Mouse (Mus musculus) cerebellum, adult 18-20 months (tissue): ENCODE results near the gene Ank3.

Experiments used
- DNase-seq, 2 experiments: peaks; one replicate each; pipeline ENCODE4 v3.0.0; 2021

The Ank3 gene

DNA sequence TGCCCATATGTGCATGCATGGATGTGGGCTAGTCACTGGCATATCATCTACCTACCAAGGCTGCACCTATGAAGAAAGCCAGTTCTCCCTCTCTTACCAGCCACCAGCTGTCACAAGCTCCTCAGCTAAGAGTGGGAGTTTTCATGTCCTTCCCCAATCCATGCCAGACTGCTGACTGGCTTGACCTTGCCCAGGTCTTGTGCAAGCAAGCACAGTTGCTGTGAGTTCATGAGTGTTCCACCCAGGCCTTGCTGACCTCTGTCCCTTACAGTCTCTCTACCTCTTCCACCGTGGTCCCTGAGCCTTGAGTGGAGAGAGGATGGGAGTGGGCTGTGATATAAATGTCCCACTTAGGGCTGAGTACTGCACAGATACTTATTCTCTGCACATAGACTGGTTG, 287.8 kb downstream of the Ank3 start:
- DNase-seq: no peak

DNA sequence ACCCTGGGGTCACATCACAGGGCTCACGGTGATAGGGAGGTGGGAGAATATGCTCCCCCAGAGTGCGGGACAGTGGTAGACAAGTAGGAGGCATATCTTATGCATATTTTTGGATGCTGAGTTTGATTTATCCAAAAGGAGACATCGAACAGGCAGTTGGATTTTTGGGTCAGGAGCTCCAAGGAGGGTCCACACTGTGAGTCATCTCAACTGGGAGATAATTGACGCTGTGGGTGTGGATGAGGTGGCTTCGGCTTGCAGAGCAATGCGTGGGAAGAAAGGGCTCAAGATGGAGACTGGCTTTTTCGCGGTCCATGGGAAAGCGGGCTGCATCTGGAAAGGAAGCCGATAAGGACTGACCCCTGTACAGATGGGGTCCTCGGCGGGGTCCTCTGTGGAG, 290.5 kb downstream of the Ank3 start:
- DNase-seq: no peak

DNA sequence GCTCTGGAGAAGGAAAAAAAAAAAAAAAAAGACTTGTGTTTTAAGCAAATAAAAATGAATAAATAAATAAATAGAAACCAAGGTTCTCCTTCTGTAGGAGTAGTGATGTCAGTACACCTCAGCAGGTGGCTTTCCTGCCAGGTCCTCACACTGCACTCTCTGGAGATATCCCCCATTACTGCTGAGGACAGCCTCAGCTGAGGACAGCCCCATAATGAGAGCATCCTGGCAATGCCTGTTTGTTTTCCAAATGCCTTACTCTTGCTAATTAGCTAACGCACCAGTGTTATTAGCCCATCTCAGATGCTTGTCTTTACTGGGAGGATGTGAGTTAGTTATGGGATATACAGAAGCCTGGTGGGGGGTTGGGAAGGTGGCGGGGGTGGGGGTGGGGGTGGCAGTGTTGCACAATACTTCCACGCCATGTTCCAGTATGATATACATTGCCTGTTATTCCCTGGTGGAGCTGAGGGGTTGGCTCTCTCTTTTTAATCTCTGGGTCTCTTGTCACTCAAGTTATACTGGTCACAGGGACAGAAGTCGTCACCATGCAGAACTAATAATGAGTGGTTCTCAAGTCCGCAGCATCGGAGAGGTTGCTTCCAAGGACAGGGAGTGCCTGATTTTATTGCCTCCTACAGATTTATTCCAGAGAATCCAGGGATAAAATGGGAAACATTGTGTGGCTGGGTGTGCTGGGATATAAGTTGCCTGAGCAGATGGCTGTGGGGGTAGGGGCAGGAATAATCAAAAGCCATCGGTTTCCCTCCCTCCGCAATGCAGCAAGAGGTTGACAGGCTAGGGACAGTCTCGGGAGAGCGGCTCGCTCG, 291.8 kb downstream of the Ank3 start:
- DNase-seq: peak; percentile 74 to 76

DNA sequence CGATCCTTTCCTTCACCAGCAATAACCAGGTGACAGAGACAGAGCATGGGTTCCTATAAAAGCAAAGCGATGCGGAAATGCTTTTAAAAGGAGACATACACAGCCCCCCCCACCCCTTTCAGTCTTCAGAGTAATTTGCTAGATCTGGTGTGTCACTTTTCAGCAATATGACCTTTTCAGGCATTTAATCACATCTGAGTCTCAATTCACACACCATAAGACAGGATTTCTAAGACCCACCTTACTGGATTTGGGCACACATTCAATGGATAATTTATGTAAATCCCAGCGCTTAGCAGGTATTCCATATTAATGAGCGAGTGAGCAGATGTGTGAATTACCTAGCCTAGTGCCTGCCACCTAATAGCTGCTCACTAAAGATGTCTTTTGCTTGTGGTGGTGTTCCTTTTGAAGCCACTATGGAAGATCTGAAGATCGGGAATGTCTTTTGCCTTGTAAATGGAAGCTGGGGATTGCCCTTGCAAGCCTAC, 292.4 kb downstream of the Ank3 start:
- no peak for DNase-seq

DNA sequence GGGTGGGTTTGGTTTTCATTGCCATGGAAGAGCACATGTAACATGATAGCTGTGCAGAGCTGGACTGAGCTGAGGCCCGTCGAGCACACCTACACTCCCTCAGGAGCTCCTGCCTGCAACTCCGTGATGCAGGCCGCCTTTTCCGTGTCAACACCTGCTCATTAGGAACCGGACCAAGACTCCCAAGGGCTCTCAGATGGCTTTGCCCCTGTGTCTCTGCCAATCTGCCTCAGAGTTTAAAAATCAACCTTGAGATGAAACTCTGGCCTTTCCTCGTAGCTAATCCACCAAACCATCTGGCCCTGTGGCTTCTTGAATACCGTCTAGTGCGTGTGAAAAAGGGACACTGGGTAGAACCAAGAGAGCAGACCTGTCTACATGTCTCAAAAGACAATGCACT, 297.4 kb downstream of the Ank3 start:
- DNase-seq: peak; percentile 85 to 92

DNA sequence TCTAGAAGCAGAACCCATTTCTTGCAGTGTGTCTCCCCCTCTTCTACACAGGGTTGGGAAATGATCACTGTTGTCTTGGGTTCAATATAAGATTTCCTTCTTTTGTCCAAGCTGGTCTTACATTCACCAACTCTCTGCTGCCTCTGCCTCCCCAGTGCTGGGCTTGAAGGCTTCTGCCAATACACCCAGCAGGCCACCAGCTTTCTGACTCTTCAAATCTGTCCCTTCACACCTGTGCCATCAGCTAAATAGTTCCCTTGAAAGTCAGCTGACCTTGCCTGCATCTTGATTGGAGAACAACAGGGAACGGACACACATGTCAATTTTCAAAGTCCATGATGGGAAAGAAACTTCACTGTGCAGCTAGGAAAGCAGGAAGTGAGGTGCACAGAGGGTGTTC, 300.1 kb downstream of the Ank3 start:
- DNase-seq: no peak

DNA sequence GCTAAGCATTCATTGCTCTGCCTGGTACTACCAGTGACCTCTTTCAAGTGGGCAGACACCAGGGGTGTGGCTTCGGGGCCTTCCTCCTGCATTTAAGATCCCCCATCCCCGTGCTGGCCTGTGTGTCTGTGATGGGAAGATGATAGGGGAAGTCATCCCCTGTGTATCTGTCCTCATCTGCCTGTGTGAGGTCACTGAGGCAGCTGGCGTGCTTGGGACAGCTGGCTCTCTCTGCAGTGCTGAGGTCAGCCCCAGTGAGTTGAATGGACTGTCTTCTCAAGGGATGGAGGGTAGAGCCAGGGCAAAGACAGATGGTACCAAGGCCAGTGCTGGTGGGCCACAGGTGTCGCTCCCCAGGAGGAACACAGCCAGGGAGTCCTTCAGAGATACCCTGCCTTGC, 302.7 kb downstream of the Ank3 start:
- DNase-seq: no peak

DNA sequence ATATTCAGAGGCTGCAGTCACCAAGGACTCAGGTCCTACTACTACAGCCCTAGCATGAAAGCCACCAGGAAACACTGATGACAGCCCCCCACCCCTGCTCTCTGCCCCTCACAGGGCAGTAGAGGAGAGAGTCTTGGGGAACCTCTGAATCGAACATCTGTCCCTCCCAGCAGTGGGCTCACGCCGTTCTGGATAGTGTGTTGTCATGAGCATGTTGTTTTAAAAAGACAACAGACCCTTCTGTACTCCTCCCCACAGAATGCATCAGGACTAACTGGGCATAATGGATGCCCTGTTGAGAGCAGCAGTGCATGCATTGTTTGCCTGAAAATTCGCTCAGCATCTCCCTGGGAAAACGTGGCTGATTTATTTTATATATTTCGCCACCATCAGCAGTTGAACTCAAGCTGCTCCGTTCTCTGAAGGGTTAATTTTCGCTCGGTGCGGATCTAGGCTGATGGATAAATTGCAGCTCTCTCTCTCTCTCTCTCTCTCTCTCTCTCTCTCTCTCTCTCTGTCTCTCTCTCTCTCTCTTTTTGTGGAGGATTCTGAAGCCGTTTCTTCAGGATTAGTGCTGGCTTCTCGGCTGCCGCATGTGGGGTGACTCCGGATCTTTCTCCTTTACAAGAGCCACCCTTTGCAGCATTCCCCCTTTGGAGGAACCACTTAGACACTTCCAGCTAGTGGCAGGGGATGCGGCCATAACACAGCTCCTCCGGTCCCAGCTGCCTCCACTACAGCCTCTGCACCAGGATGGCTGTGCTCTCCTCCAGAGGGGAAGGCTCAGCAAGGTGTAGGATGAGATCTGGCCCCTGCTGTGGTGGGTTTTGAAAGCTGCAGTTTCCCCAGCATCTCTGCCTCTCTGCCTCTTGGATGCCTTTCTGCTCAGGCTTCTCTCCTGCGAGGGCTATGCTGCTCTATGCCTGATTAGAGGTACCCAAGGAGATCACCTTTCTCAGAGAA, 307.5 kb downstream of the Ank3 start:
- peak; percentile 61 to 76 for DNase-seq

DNA sequence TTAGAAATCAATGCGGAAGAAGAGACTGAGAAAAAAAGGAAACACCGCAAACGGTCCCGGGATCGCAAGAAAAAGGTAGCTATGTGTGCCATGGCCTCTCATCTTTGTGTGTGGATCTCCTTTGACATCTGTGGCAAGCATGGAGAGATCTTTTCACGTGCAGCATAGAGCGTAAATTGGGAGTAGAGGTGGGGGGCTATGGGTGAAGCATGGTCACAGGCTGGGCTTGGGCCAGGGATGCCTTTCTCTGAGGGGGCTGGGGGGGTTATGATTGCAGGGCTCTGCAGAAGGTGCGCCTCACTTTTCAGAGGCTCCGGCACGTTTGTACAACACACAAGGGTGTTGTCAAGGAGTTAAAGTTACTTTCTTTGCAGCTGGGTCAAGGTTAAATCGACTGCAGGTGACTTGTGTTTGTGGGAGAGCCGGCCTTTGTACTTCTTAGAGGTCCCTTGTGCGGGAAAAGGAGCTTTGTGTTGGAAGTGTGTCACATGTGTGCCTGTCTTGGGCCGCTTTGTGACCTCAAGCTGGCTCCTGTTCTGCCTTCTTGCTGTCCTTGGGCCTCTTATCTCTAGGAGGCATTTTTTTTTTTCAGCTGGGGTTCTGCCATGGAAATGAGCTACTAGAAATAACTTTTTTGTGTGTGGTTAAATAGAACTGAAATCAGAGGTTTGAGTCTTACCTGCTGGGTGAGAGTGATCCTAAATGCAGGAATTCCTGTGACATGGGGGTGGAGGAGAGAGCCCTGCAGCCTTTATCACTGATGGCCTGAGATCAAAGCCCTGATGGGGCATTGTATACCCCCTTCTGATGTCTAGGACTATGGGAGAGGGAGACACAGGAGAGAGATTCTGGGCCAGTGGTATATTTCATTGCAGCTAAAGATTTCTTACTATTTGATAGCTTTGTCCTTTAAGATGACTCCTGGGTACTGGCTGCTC, 308.5 kb downstream of the Ank3 start:
- DNase-seq: peak; percentile 52 to 59

DNA sequence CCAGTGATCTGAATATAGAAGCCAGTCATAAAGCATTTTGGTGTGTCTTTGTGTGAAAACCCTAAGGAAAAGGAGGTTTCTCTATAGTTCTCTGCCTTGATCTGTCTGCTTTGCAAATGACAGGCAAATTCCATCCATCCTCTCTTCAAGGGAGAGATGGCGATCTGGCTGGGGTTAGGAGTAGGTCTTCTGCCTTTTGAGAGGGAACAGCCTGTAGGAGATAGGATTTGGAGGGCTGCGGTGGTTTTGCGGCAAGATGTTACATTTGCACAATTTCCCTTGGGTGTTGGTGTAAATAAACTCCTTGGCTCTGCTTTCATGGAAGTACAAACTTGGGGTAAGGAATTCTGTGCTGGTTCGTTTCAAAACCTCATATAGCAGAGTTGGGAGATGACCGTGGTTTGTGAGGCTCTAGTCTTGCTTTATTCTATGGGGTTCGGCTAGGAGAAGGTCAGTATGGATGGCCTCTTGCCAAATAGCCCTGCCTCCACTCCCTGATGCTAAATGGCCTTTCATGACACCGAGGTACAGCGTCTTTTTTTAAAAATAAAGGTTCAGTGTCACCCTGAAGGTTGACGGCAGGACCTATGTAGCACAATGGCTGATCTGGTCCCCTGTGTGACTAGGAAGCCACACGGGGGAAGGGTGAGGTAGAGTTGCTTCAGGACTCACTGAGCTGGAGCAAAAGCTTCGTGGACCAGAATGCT, 309.4 kb downstream of the Ank3 start:
- DNase-seq: peak; percentile 50 to 68

DNA sequence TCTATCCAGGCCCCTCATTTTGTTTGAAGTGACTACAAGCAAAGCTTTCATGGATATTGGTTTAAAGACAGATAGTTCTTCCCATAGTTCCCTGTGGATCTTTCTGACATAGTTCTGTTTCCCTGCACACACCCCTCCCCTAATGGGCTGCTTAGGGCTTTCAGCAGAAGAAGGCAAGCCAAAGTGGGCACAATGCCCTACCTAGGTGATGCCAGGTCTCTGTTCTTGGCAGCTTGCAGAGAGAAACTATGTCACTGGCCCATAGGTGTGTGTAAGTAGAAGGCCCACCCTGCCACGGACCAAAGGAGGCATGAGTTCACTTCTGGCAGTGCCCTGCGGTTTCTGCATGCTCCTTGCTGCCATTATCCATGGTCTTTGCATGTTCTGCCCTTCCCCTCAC, 311.1 kb downstream of the Ank3 start:
- DNase-seq: peak; percentile 90 to 93

DNA sequence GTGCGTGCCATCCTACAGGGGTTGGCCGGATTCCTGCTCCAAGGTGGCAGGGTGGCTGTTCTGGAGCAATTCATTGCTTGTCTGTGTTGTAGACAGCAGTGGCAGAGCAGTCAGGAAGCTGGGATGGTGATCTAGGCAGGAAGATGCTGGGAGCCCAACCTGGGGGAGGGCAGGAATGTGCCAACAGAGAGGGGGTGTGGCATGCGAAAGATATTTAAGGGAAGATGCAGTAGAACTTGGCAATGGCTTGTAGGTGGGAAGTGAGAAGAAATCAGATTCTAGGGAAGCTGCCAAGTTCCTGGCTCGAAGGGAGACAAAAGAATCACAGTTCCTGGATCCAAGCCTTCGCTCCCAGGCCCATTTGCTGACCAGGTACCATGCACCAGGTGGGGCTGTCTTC, 312.2 kb downstream of the Ank3 start:
- DNase-seq: peak; percentile 69 to 72

DNA sequence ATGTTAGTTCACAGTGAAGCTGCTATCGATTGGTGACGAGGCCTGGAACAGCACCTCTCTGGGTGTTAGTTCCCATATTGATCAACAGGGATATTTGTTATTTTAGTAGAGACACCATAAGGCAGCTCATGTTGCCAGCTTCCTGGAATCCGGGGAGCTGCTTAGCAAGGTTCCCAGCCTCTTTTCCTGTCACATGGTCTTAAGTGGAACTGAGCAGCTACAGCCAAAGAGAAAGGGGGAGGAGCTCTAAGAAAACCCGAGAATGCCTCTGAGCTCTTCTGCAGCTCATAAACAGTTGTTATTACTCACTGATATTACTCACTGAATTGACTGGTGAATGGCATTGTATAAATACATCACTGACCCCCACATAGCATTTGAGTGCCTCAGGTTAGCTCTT, 318.3 kb downstream of the Ank3 start:
- DNase-seq: no peak

DNA sequence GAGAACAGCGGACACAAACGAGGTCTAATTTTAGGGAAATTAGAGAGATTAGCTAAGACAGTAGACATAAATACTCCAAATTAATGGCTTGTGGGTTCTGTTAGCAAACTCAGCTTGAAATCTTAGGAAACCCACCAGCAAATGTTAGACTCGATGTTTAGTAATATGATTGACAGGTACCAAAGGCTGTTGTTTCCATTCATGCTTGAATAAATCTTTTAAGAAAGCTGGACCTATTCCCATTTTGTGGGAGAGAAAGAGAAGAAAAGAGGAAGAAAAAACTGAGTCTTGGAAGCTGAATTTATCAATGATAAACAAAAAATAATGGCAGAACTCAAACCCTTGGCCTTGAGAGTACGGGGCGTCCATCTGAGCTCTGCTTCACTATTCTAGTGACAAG, 320.8 kb downstream of the Ank3 start:
- DNase-seq: no peak

DNA sequence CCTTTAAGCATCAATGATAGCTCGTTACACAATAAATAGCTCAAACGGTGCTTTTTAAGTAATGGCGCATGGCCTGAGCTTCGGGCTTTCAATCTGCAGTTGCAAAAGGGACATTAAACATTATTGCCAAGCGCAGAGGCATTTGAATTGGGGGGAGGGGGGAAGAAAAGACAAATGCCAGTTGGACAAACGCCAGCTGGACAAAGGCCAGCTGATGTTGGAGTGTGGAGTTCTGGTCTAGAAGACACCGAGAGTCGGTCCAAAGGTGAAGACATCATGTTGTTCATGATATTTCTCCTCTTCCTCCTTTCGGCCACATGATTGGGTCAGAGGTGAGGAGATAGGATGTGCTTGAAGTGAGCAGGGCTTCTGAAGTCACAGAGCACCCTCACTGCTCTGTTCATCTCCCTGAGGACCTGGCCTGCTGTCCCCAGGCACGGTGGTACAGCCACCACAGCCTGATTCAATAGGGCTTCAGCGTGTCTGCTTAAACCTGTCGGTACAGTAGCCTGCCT, 321.4 kb downstream of the Ank3 start:
- peak in 1 of 2 experiments; percentile 61 for DNase-seq

DNA sequence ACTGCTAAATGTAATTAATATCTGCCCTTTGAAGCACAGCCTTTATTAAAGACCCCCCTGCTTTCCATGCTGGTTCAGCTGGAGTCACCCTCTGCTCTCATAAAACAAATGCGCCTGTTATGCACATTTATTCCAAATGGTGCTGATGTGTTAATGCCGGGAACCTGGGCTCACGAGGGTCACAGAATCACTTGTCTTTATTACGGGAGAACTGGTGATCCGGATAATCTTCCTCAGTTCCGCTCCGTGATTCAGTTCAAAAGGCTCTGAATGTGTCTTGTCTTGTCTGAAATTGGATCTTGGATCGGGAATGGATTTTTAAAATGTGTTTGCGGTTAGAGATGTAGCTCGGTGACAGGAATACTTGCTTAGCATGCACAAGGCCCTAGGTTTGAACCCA, 321.9 kb downstream of the Ank3 start:
- peak in 1 of 2 experiments; percentile 42 for DNase-seq

DNA sequence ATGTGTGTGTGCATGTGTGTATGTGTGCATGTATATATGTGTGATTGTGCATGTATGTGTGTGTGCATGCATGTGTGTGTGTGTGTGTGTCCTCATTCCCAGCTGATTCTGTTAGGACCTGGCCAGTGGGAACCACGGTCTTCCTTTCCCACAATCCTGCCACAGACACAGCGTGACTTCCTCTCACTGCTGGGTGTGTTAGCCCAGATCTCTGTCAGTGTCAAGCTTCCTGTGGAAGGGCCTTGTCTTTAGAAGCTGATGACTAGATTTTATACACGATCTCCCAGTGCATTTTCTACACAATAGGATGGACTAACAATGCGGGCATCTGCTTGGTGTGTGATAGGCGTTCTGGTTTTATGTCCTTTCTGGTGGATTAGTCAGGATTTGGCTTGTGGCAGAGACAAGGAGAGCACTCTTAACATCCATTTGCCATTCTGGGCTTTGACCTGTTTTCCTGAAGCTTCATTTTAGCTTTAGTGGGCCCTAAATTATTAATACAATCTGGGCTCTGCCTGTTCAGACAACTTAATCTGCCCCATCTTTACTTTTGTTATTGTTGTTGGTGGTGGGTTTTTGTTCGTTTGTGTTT, 322.4 kb downstream of the Ank3 start:
- DNase-seq: peak; percentile 53 to 58

DNA sequence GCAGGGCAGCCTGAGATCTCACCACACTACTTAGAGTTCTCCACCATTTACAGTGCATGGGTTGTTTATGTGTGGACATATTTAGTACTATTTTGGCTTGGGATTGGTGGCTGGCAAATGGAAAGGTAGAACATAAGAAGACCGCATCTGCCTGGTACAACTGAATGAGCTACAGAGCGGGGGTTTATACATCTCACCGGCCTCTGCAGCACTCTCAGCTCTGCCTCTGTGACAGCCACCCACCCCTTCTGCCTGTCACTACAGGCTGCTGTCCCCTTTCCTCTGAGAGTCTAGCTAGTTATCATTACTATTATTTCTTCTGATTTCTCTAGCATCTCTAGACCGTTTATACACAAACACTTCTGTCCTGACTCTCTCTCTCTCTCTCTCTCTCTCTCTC, 325.6 kb downstream of the Ank3 start:
- no peak for DNase-seq

DNA sequence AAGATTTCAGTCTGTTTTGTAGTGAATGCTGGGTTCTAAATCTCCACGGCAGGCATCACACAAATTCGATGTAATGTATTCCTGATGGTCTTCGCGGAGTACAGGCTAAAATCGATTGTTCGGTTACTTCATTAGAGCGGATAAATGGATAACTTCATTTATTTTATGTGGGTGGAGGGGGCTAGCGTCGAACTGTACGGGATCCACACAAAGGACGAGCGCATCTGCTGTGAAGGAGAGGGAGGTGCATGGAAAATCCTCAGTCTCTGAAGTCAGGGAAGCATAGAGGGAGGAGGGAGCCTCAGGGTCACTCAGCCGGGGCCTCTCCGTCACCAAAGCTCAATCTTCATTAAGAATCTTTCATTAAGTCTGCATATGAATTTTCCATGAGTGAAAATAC, 326.5 kb downstream of the Ank3 start:
- no peak for DNase-seq

DNA sequence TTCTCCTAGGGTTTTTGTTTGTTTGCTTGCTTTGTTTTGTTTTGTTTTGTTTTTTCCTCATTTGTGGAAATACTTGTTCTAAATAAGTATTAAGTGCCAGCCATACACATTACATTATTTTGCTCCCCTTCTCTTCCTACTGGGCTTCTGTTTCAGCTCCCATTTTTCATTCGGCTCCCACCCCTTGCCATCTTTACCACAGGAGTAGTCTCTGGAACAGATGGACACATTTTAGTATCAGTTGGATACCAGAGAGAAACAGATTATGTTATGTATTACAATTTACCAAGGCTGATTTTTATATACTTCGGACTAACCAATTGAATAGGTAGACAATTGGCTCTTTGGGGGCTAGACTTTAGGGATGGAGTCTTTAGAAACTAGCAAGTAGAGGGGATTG, 327.7 kb downstream of the Ank3 start:
- DNase-seq: no peak

DNA sequence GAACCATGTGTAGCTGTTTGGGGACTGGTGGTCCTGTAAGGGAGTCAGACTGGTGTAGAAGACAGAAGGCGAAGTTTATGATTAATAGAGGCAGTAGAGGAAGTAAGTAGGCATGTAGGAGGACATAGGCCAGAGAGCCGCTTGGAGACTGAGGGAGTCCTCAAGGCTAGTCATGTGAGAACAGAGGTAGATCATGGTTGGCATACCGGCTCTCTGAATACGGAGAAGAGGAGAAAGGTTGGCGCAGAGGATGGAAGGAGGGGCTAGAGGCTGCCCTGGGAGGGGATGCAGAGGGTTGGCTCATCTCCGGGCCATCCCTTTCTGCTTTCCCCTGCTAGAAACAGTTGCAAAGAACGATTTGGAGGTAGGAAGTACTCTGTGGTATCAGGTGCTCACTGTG, 328.2 kb downstream of the Ank3 start:
- DNase-seq: no peak
